Mouse (Mus musculus) heart, embryonic 15.5 days (tissue): Measurements from ENCODE around the gene Maz. TPM values are rescaled to one million over a fixed set of nuclear protein-coding genes. Genes with fewer than 3 reads are reported as not detected.
A peak's percentile ranks its signal among the peaks of the same experiment; 100 is the strongest.

Experiments used
- ATAC-seq: fragments of 200-750 bp; cut with Nextera tagmentation; replicated peaks from 2 replicates; pipeline ENCODE4 v1.8.0; 2017; ENCODE audit warnings: low read depth, moderate TSS enrichment; ENCODE audit not compliant: insufficient number of reproducible peaks, insufficient read depth, low FRiP score
- H3K27ac ChIP-seq: fragments of 300-500 bp; sonication (generic); 2 replicates; pipeline ENCODE4 v1.5.1; 2015; ENCODE audit warnings: mild to moderate bottlenecking, inconsistent platforms
- H3K27me3 ChIP-seq: fragments of 300-500 bp; sonication (generic); 2 replicates; pipeline ENCODE4 v1.6.1; 2015; ENCODE audit warnings: inconsistent platforms
- H3K36me3 ChIP-seq: fragments of 300-500 bp; sonication (generic); 2 replicates; pipeline ENCODE4 v1.6.1; 2015; ENCODE audit warnings: mild to moderate bottlenecking, inconsistent platforms
- H3K4me1 ChIP-seq: fragments of 300-500 bp; sonication (generic); replicated peaks from 2 replicates; pipeline ENCODE4 v1.6.1; 2015; ENCODE audit warnings: inconsistent platforms
- H3K4me2 ChIP-seq: fragments of 300-500 bp; sonication (generic); 2 replicates; pipeline ENCODE4 v1.6.1; 2015; ENCODE audit warnings: inconsistent platforms, mild to moderate bottlenecking, moderate library complexity
- H3K4me3 ChIP-seq: fragments of 300-500 bp; sonication (generic); 2 replicates; pipeline ENCODE4 v1.5.1; 2015; ENCODE audit warnings: mild to moderate bottlenecking, inconsistent platforms
- H3K9ac ChIP-seq: fragments of 300-500 bp; sonication (generic); 2 replicates; pipeline ENCODE4 v1.6.1; 2015; ENCODE audit warnings: mild to moderate bottlenecking, inconsistent platforms
- H3K9me3 ChIP-seq: fragments of 300-500 bp; sonication (generic); replicated peaks from 2 replicates; pipeline ENCODE4 v1.6.1; 2016; ENCODE audit warnings: inconsistent platforms
- WGBS: fragments of 180-500 bp; shearing (Covaris S2); methylation state at CpG from one replicate; pipeline ENCODE4 v1.1.7; 2015; ENCODE audit warnings: mixed read lengths; 5-methylcytosine and 5-hydroxymethylcytosine counted together
- polyA plus RNA-seq: library from polyadenylated mRNA; unstranded; fragments of >200 nt; fragmentation: Nextera tagmentation; extraction: Ambion mirVana; gene quantifications from 2 replicates; pipeline ENCODE4 v1.2.1, GENCODE M21; 2015

The Maz gene
- polyA plus RNA-seq, 1 experiment from 2014 or later = 35.6 TPM

GRCm38 (mm10) chr7:126999568-126999967 lies 27.3 kb downstream of the Maz start:
- no peak for ATAC-seq
- Histone ChIP-seq H3K9ac (no peak overlapping the region), H3K27me3 (no peaks in the 10 kb centered on the region), H3K4me1 (no peaks in the 10 kb centered on the region), H3K4me3 (no peak overlapping the region), H3K4me2 (no peak overlapping the region), H3K36me3 (peaks cover 13% of the 10 kb centered on the region; the same call in 1 of the 2 replicates), H3K9me3 (no peaks in the 10 kb centered on the region), H3K27ac (no peak overlapping the region)
- WGBS = 73% methylated on average over 10 of the region's 10 CpGs

- H3K4me2 ChIP-seq = no peak overlapping the region
- no peak for ATAC-seq
- H3K4me1 ChIP-seq = no peaks in the 10 kb centered on the region
- H3K27me3 ChIP-seq = no peaks in the 10 kb centered on the region
- peaks cover 13% of the 10 kb centered on the region; the same call in 1 of the 2 replicates for H3K36me3 ChIP-seq
- H3K9ac ChIP-seq = no peak overlapping the region
- 82% methylated on average over 4 of the region's 4 CpGs for WGBS
- H3K27ac ChIP-seq = no peak overlapping the region
- H3K9me3 ChIP-seq = no peaks in the 10 kb centered on the region
- H3K4me3 ChIP-seq = no peak overlapping the region
Measured at GRCm38 (mm10) chr7:126996449-126996848, 30.4 kb downstream of the Maz start.

- Histone ChIP-seq H3K4me2 (no peak overlapping the region), H3K4me1 (no peaks in the 10 kb centered on the region), H3K4me3 (no peak overlapping the region), H3K9me3 (no peaks in the 10 kb centered on the region), H3K36me3 (no peaks in the 10 kb centered on the region), H3K27me3 (no peaks in the 10 kb centered on the region), H3K27ac (no peak overlapping the region), H3K9ac (no peak overlapping the region)
- ATAC-seq = no peak
- WGBS = 64% methylated on average over 8 of the region's 8 CpGs
Measured at GRCm38 (mm10) chr7:126988816-126989215, 38.0 kb downstream of the Maz start.

- Histone ChIP-seq H3K4me3 (no peak overlapping the region), H3K36me3 (no peaks in the 10 kb centered on the region), H3K27me3 (no peaks in the 10 kb centered on the region), H3K4me1 (no peaks in the 10 kb centered on the region), H3K9me3 (no peaks in the 10 kb centered on the region), H3K27ac (no peak overlapping the region), H3K4me2 (no peak overlapping the region), H3K9ac (no peak overlapping the region)
- no peak for ATAC-seq
- 41% methylated on average over 9 of the region's 9 CpGs for WGBS
Measured at GRCm38 (mm10) chr7:126986319-126986718, 40.5 kb downstream of the Maz start.

GRCm38 (mm10) chr7:126984667-126985444 lies 42.0 kb downstream of the Maz start:
- Histone ChIP-seq H3K27me3 (no peaks in the 10 kb centered on the region), H3K9ac (no peak overlapping the region), H3K4me3 (no peak overlapping the region), H3K27ac (no peak overlapping the region), H3K36me3 (peaks cover 7% of the 10 kb centered on the region), H3K9me3 (no peaks in the 10 kb centered on the region), H3K4me2 (no peak overlapping the region), H3K4me1 (no peaks in the 10 kb centered on the region)
- 42% methylated on average over 10 of the region's 10 CpGs for WGBS
- no peak for ATAC-seq

- no peak overlapping the region for H3K27ac ChIP-seq
- no peak overlapping the region for H3K9ac ChIP-seq
- H3K4me3 ChIP-seq = no peak overlapping the region
- H3K4me2 ChIP-seq = no peak overlapping the region
- ATAC-seq = no peak
- 75% methylated on average over 7 of the region's 7 CpGs for WGBS
- no peaks in the 10 kb centered on the region for H3K27me3 ChIP-seq
- no peaks in the 10 kb centered on the region for H3K4me1 ChIP-seq
- peaks cover 23% of the 10 kb centered on the region for H3K36me3 ChIP-seq
- H3K9me3 ChIP-seq = no peaks in the 10 kb centered on the region
Measured at GRCm38 (mm10) chr7:126983113-126983512, 43.7 kb downstream of the Maz start.

- peaks cover 23% of the 10 kb centered on the region for H3K36me3 ChIP-seq
- H3K9me3 ChIP-seq = no peaks in the 10 kb centered on the region
- no peak overlapping the region for H3K27ac ChIP-seq
- no peaks in the 10 kb centered on the region for H3K27me3 ChIP-seq
- ATAC-seq = no peak
- no peak overlapping the region for H3K4me2 ChIP-seq
- H3K4me3 ChIP-seq = no peak overlapping the region
- WGBS = 70% methylated on average over 4 of the region's 4 CpGs
- no peak overlapping the region for H3K9ac ChIP-seq
- peaks cover 7% of the 10 kb centered on the region for H3K4me1 ChIP-seq
Measured at GRCm38 (mm10) chr7:126982054-126982453, 44.8 kb downstream of the Maz start.

- Histone ChIP-seq H3K4me1 (peaks cover 10% of the 10 kb centered on the region), H3K4me3 (no peak overlapping the region), H3K27me3 (no peaks in the 10 kb centered on the region), H3K9ac (no peak overlapping the region), H3K9me3 (no peaks in the 10 kb centered on the region), H3K36me3 (peaks cover 23% of the 10 kb centered on the region), H3K4me2 (no peak overlapping the region), H3K27ac (no peak overlapping the region)
- no peak for ATAC-seq
- 83% methylated on average over 2 of the region's 2 CpGs for WGBS
Measured at GRCm38 (mm10) chr7:126981601-126982000, 45.2 kb downstream of the Maz start.

- Histone ChIP-seq H3K27me3 (no peaks in the 10 kb centered on the region), H3K9me3 (no peaks in the 10 kb centered on the region), H3K4me1 (peaks cover 17% of the 10 kb centered on the region), H3K4me3 (no peak overlapping the region), H3K36me3 (peaks cover 23% of the 10 kb centered on the region), H3K27ac (no peak overlapping the region), H3K4me2 (no peak overlapping the region), H3K9ac (no peak overlapping the region)
- WGBS = 82% methylated on average over 6 of the region's 6 CpGs
- no peak for ATAC-seq
Measured at GRCm38 (mm10) chr7:126978841-126979240, 48.0 kb downstream of the Maz start.

- no peaks in the 10 kb centered on the region for H3K9me3 ChIP-seq
- H3K9ac ChIP-seq = peak overlapping the region; percentile 96
- no peak for ATAC-seq
- H3K36me3 ChIP-seq = peaks cover 23% of the 10 kb centered on the region
- H3K4me2 ChIP-seq = peak overlapping the region; percentile 82
- peaks cover 17% of the 10 kb centered on the region for H3K4me1 ChIP-seq
- H3K27ac ChIP-seq = peak overlapping the region; percentile 93
- H3K27me3 ChIP-seq = no peaks in the 10 kb centered on the region
- peak overlapping the region; percentile 94 for H3K4me3 ChIP-seq
- WGBS = 20% methylated on average over 14 of the region's 14 CpGs
Measured at GRCm38 (mm10) chr7:126976878-126977459, 49.9 kb downstream of the Maz start.

- Histone ChIP-seq H3K9me3 (no peaks in the 10 kb centered on the region), H3K27ac (peak within 1 kb of the TSS; percentile 93), H3K27me3 (no peaks in the 10 kb centered on the region), H3K4me2 (peak within 1 kb of the TSS; percentile 82), H3K4me1 (peaks cover 17% of the 10 kb centered on the region), H3K9ac (peak within 1 kb of the TSS; percentile 96), H3K36me3 (peaks cover 23% of the 10 kb centered on the region), H3K4me3 (peak within 1 kb of the TSS; percentile 94)
- WGBS = under 1% methylated on average over 55 of the region's 55 CpGs
- peak; percentile 92 for ATAC-seq
Measured at GRCm38 (mm10) chr7:126975950-126976866, 50.6 kb downstream of the Maz start, which contains the start of gene Cdiptos. Cdiptos (minus strand) TSS chr7:126976098.
